Mouse (Mus musculus) adrenal gland, postnatal 25 days (tissue): ENCODE data around the gene Syt2. TPM values are rescaled to one million over a fixed set of nuclear protein-coding genes. Genes with fewer than 3 reads are reported as not detected.

ENCODE experiments used
- DNase-seq: peaks from one replicate; pipeline ENCODE4 v3.0.0; 2021; ENCODE audit warnings: mixed read lengths
- total RNA-seq: library from RNA; stranded (reverse); gene quantifications from 2 replicates; pipeline ENCODE4 v1.2.3, GENCODE M21; 2021

Gene Syt2
- total RNA-seq, 1 experiment from 2014 or later: 0.18 TPM

- no peak for DNase-seq
These were observed 4.3 kb downstream of the Syt2 start for GRCm38 (mm10) chr1:134650816-134651215.

- DNase-seq: no peak
These were observed 4.9 kb downstream of the Syt2 start for GRCm38 (mm10) chr1:134651268-134651850.

- peak; percentile 40 for DNase-seq
These were observed 5.4 kb downstream of the Syt2 start for GRCm38 (mm10) chr1:134651851-134652398.

GRCm38 (mm10) chr1:134653603-134654257 is 7.3 kb downstream of the Syt2 start:
- DNase-seq: no peak

- DNase-seq: no peak
These were observed 12.4 kb downstream of the Syt2 start for GRCm38 (mm10) chr1:134658841-134659240.

GRCm38 (mm10) chr1:134660163-134660562 is 13.7 kb downstream of the Syt2 start:
- no peak for DNase-seq

GRCm38 (mm10) chr1:134671234-134672070 is 25.0 kb downstream of the Syt2 start:
- DNase-seq: no peak

- peak; percentile 53 for DNase-seq
These were observed 27.8 kb downstream of the Syt2 start for GRCm38 (mm10) chr1:134674312-134674711.

- no peak for DNase-seq
These were observed 33.0 kb downstream of the Syt2 start for GRCm38 (mm10) chr1:134679445-134679844.

GRCm38 (mm10) chr1:134680617-134681016 is 34.1 kb downstream of the Syt2 start:
- no peak for DNase-seq

- DNase-seq: no peak
These were observed 36.0 kb downstream of the Syt2 start for GRCm38 (mm10) chr1:134682460-134682859.

- no peak for DNase-seq
These were observed 40.5 kb downstream of the Syt2 start for GRCm38 (mm10) chr1:134686834-134687421.

- no peak for DNase-seq
These were observed 49.8 kb downstream of the Syt2 start for GRCm38 (mm10) chr1:134696302-134696701.

GRCm38 (mm10) chr1:134697073-134697472 is 50.6 kb downstream of the Syt2 start:
- no peak for DNase-seq

- DNase-seq: no peak
These were observed 51.2 kb downstream of the Syt2 start for GRCm38 (mm10) chr1:134697522-134698250.

- DNase-seq: no peak
These were observed 52.0 kb downstream of the Syt2 start for GRCm38 (mm10) chr1:134698486-134698885.

GRCm38 (mm10) chr1:134699390-134699789 is 52.9 kb downstream of the Syt2 start:
- DNase-seq: no peak

- DNase-seq: no peak
These were observed 53.7 kb downstream of the Syt2 start for GRCm38 (mm10) chr1:134700151-134700550.

- no peak for DNase-seq
These were observed 54.2 kb downstream of the Syt2 start for GRCm38 (mm10) chr1:134700634-134701033.

- no peak for DNase-seq
These were observed 54.7 kb downstream of the Syt2 start for GRCm38 (mm10) chr1:134701191-134701590.

- DNase-seq: no peak
These were observed 56.8 kb downstream of the Syt2 start for GRCm38 (mm10) chr1:134703232-134703631.
